Mouse (Mus musculus) ovary, adult 18-20 months (tissue): ENCODE measurements around the gene Tomm20l.

Experiments
- DNase-seq: peaks from one replicate; pipeline ENCODE4 v3.0.0; 2022; ENCODE audit warnings: low spot score, mixed read lengths

Tomm20l gene

GRCm38 (mm10) chr12:71154979-71155378 is 43.8 kb downstream of the Tomm20l start:
- no peak for DNase-seq

- no peak for DNase-seq
Measured at GRCm38 (mm10) chr12:71157974-71158373, 46.7 kb downstream of the Tomm20l start.

GRCm38 (mm10) chr12:71164410-71164809 is 53.2 kb downstream of the Tomm20l start:
- no peak for DNase-seq

- no peak for DNase-seq
Measured at GRCm38 (mm10) chr12:71169911-71170310, 58.7 kb downstream of the Tomm20l start.
